Mouse (Mus musculus): ENCODE measurements around the gene Lrch2.
"Not testable (repeated sequence)": the region's sequence is repeated elsewhere in the genome, so short reads cannot be mapped to it uniquely, and the experiment has no call there.

- TF ChIP-seq ZC3H11A (IDR thresholded peaks at IDR 0.05; ENCODE audit: borderline replicate concordance, low read depth, low read length); MAFK (IDR thresholded peaks at IDR 0.05; ENCODE audit: insufficient read depth, low read depth, low read length): not testable (repeated sequence)
Measured at GRCm38 (mm10) chrX:147453610-147454009, 100.3 kb downstream of the Lrch2 start, which contains the start of gene Vmn1r239-ps.

Data from ES-E14 (cell line).